Mouse (Mus musculus): ENCODE data around the gene Lrrtm4.

GRCm38 (mm10) chr6:80664039-80664438 is 645.4 kb downstream of the Lrrtm4 start:
- TF ChIP-seq CTCF (IDR thresholded peaks at IDR 0.05; ENCODE audit: low read depth, low read length) (no peak), POLR2A (IDR thresholded peaks at IDR 0.05; ENCODE audit: borderline replicate concordance, low read depth, low read length) (no peak)

All from bone marrow macrophage, adult 2 months (primary cell).